Comparison of ENCODE assay signal across 8 mouse cellular contexts in the genomic region with DNA sequence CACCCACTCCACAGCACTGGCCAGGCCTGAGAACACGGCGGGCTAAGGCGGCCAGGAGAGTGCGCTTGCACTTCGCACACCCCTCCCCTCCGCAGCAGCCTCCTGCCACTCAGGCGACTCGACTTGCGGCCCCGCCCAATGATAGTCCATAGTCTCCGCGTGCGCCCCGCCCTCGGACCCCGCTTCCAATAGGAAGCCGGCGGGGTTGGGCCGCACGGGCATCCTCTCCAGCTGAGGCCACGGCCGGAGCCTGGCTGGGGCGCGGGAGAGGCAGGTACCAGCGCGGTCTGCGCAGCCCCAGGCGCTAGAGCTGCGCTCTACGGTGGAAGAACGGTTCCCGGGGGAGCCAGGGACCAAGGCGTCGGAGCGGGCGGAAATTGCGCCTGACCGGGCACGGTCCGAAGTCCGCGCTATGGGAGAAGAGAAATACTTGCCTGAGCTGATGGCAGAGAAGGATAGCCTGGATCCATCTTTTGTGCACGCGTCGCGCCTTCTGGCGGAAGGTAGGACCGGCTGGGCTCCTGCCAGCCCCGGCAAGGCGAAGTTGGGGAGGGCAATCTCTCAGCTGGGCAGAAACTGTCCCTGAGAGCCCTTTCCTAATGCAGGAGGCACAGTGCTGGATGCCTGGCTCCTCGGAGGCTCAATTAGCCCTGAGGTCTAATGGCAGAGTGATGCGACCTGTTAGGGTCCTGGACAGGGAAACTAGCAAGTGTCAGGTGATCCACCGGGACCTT. TPM values are rescaled to one million over a fixed set of nuclear protein-coding genes. Genes with fewer than 3 reads are reported as not detected.
DNase-seq lines count a peak whose midpoint lies in the region; ATAC-seq and TF ChIP-seq lines count a peak whose summit lies in the region.

A gene (plus strand): TSS at position 209 of the 734 bp plus-strand sequence.

- no peaks in the 10 kb centered on the region for H3K4me1 ChIP-seq in liver, postnatal 0 days (ENCODE audit: insufficient read depth)

- H3K9ac ChIP-seq in liver, postnatal 0 days (replicated peaks), result no peak within 1 kb of the TSS

- ATAC-seq in Patski, result peak; percentile 21
- ATAC-seq in hematopoietic stem cell, adult 5-6 weeks (replicated peaks in 1 of 2; ENCODE audit: insufficient read depth in 1 of 2, low FRiP score in 2 of 2, low TSS enrichment in 1 of 2, low read depth in 1 of 2, poor library complexity in 2 of 2, severe bottlenecking in 2 of 2), result peak; percentile 73 to 83
- peak; percentile 67 for ATAC-seq in liver, postnatal 0 days
- no peak for ATAC-seq in activated CD4-positive, CD25-positive, alpha-beta regulatory T cell, adult 4 months

- in situ Hi-C loops in Patski (cut with MboI; ENCODE audit: low pct_unique_long_range_greater_than_20kb), result no loop called here

- H3K4me2 ChIP-seq in liver, postnatal 0 days (ENCODE audit: low read depth, low read length), result peak within 1 kb of the TSS; percentile 42

- POLR2A ChIA-PET in Patski (lab: Charles Lee), result no interaction called here

- no peak for TF ChIP-seq EP300 in liver, postnatal 0 days (IDR thresholded peaks at IDR 0.05; ENCODE audit: low read depth)

- H3K9me3 ChIP-seq in liver, postnatal 0 days (ENCODE audit: low read length), result no peaks in the 10 kb centered on the region

- no peak for TF ChIP-seq CTCF in Patski (IDR thresholded peaks at IDR 0.05)
- no peak for TF ChIP-seq CTCF in liver, postnatal 0 days (IDR thresholded peaks at IDR 0.05; ENCODE audit: low read depth)

- DNase-seq in Patski (ENCODE audit: low read depth, low spot score), result no peak
- DNase-seq in cerebellum, adult 8-10 months, result peak; percentile 88
- DNase-seq in forelimb bud, embryonic 11.5 days (ENCODE audit: low read depth, low spot score), result peak; percentile 77
- DNase-seq in layer of hippocampus, adult 8-10 months (ENCODE audit: low spot score in 2 of 2), result peak; percentile 88 to 90
- DNase-seq in liver, postnatal 0 days, result peak; percentile 29
- peak; percentile 56 for DNase-seq in ovary, postnatal 14 days (ENCODE audit: low spot score)

- H3K36me3 ChIP-seq in liver, postnatal 0 days (replicated peaks; ENCODE audit: insufficient read depth, low read length), result no peaks in the 10 kb centered on the region

- CTCF ChIA-PET in Patski (lab: Charles Lee), result no interaction called here

- H3K27ac ChIP-seq in liver, postnatal 0 days (ENCODE audit: low read depth), result no peak within 1 kb of the TSS

- H3K27me3 ChIP-seq in Patski, result peaks cover 10% of the 10 kb centered on the region
- H3K27me3 ChIP-seq in liver, postnatal 0 days (ENCODE audit: insufficient read depth, low read length), result peaks cover 9% of the 10 kb centered on the region; the same call in 1 of the 2 replicates

- 2% methylated on average over 51 of the region's 53 CpGs for WGBS in liver, postnatal 0 days (ENCODE audit: insufficient replicate concordance)

- H3K4me3 ChIP-seq in liver, postnatal 0 days (ENCODE audit: low read depth, low read length), result peak within 1 kb of the TSS; percentile 19; the same call in 1 of the 2 replicates

RNA-seq across cellular contexts. Expression of the gene that starts here (rescaled TPM):
- 0.01 TPM for polyA plus RNA-seq in Patski (2021)
- total RNA-seq in hematopoietic stem cell, adult 5-6 weeks (2017), result not detected in 2 replicates
- 10 to 100 TPM; 13.5 to 16.6 (median 15.4) TPM for total RNA-seq in layer of hippocampus, adult 8-10 months (2022)
- not detected in 2 replicates for polyA plus RNA-seq in liver, postnatal 0 days (2015; fragmentation: Nextera tagmentation; extraction: Ambion mirVana)
- polyA plus RNA-seq in activated CD4-positive, CD25-positive, alpha-beta regulatory T cell, adult 4 months (2017; shearing (Covaris generic)), result 1 to 10 TPM in 1 of 2 experiments, not detected in 1; 1.2 TPM

Comparison
In these comparisons a context has a peak if more than half of its experiments do, and no peak if none do; other contexts are left out.
1. RNA of the gene that starts here (total RNA-seq): 13.5 to 16.6 TPM in layer of hippocampus, adult 8-10 months; not detected in hematopoietic stem cell, adult 5-6 weeks; every median in the first group is over 10 times any median in the second.
2. Peak in ATAC-seq in Patski; RNA of the gene not detected or under 1 TPM.
3. Peak in ATAC-seq in hematopoietic stem cell, adult 5-6 weeks; RNA of the gene not detected or under 1 TPM.
4. Peak in DNase-seq, ATAC-seq, H3K4me3 ChIP-seq and H3K4me2 ChIP-seq in liver, postnatal 0 days; RNA of the gene not detected or under 1 TPM.